Mouse (Mus musculus) megakaryocyte, embryonic 14.5 days (primary cell): Measurements from ENCODE around the gene Grin2a. TPM values are rescaled to one million over a fixed set of nuclear protein-coding genes. Genes with fewer than 3 reads are reported as not detected.

Experiments used
- H3K27me3 ChIP-seq: replicated peaks from 2 replicates; pipeline ENCODE3; 2012; ENCODE audit warnings: inconsistent platforms
- H3K36me3 ChIP-seq: replicated peaks from 2 replicates; pipeline ENCODE3; 2012; ENCODE audit warnings: low read length, inconsistent platforms, mixed read lengths
- H3K4me1 ChIP-seq: 2 replicates; pipeline ENCODE4 v1.6.1; 2012; ENCODE audit warnings: inconsistent platforms
- H3K4me3 ChIP-seq: replicated peaks from 2 replicates; pipeline ENCODE3; 2012; ENCODE audit warnings: moderate library complexity, mild to moderate bottlenecking, inconsistent platforms
- H3K9me3 ChIP-seq: 2 replicates; pipeline ENCODE4 v1.6.1; 2012; ENCODE audit warnings: inconsistent platforms
- FLI1 ChIP-seq: IDR thresholded peaks from 2 replicates; pipeline ENCODE4 v1.6.1; 2012; ENCODE audit warnings: low read length, inconsistent platforms, mixed read lengths
- GATA1 ChIP-seq: IDR thresholded peaks from 3 replicates; pipeline ENCODE4 v1.6.1; 2012; ENCODE audit warnings: mixed read lengths, low read length, inconsistent platforms, borderline replicate concordance
- polyA plus RNA-seq: library from polyadenylated mRNA; stranded (reverse); fragments of >175 nt; gene quantifications from 2 replicates; pipeline ENCODE4 v1.2.3, GENCODE M21; 2012; ENCODE audit warnings: low replicate concordance; ENCODE audit not compliant: insufficient read depth

Gene Grin2a
- not detected in 2 replicates for polyA plus RNA-seq

GRCm38 (mm10) chr16:9994951-9995813, at the start of gene Grin2a:
TSS of gene Grin2a (minus strand) at chr16:9995560.
- Histone ChIP-seq H3K4me3 (no peak within 1 kb of the TSS), H3K9me3 (no peaks in the 10 kb centered on the region), H3K27me3 (peaks cover 44% of the 10 kb centered on the region), H3K36me3 (no peaks in the 10 kb centered on the region), H3K4me1 (peaks cover 6% of the 10 kb centered on the region; the same call in 1 of the 2 replicates)
- TF ChIP-seq FLI1 (no peak), GATA1 (no peak)

- Histone ChIP-seq H3K36me3 (no peaks in the 10 kb centered on the region), H3K27me3 (no peaks in the 10 kb centered on the region), H3K4me3 (no peak overlapping the region), H3K9me3 (peaks cover 33% of the 10 kb centered on the region), H3K4me1 (no peaks in the 10 kb centered on the region)
- no peak for TF ChIP-seq GATA1
- TF ChIP-seq FLI1: no peak
Measured at GRCm38 (mm10) chr16:10035582-10036215, 40.3 kb upstream of the Grin2a start.

GRCm38 (mm10) chr16:10033416-10033979, 38.1 kb upstream of the Grin2a start:
- no peaks in the 10 kb centered on the region for H3K27me3 ChIP-seq
- no peaks in the 10 kb centered on the region for H3K36me3 ChIP-seq
- TF ChIP-seq FLI1: no peak
- no peak for TF ChIP-seq GATA1
- peaks cover 32% of the 10 kb centered on the region; the same call in 1 of the 2 replicates for H3K9me3 ChIP-seq
- no peaks in the 10 kb centered on the region for H3K4me1 ChIP-seq
- H3K4me3 ChIP-seq: no peak overlapping the region

GRCm38 (mm10) chr16:10031891-10032290, 36.5 kb upstream of the Grin2a start:
- no peak overlapping the region for H3K4me3 ChIP-seq
- peaks cover 25% of the 10 kb centered on the region; the same call in 1 of the 2 replicates for H3K9me3 ChIP-seq
- TF ChIP-seq FLI1: no peak
- TF ChIP-seq GATA1: no peak
- H3K36me3 ChIP-seq: no peaks in the 10 kb centered on the region
- no peaks in the 10 kb centered on the region for H3K4me1 ChIP-seq
- H3K27me3 ChIP-seq: no peaks in the 10 kb centered on the region

- Histone ChIP-seq H3K4me1 (no peaks in the 10 kb centered on the region), H3K4me3 (no peak overlapping the region), H3K9me3 (peaks cover 15% of the 10 kb centered on the region), H3K27me3 (no peaks in the 10 kb centered on the region), H3K36me3 (no peaks in the 10 kb centered on the region)
- TF ChIP-seq GATA1: no peak
- TF ChIP-seq FLI1: no peak
Measured at GRCm38 (mm10) chr16:10026741-10027140, 31.4 kb upstream of the Grin2a start.

- H3K9me3 ChIP-seq: peaks cover 18% of the 10 kb centered on the region
- H3K4me3 ChIP-seq: no peak overlapping the region
- H3K36me3 ChIP-seq: no peaks in the 10 kb centered on the region
- no peaks in the 10 kb centered on the region for H3K4me1 ChIP-seq
- TF ChIP-seq FLI1 (no peak), GATA1 (no peak)
- no peaks in the 10 kb centered on the region for H3K27me3 ChIP-seq
Measured at GRCm38 (mm10) chr16:10009743-10010142, 14.4 kb upstream of the Grin2a start.

- no peaks in the 10 kb centered on the region for H3K4me1 ChIP-seq
- TF ChIP-seq GATA1: no peak
- TF ChIP-seq FLI1: no peak
- no peak overlapping the region for H3K4me3 ChIP-seq
- H3K36me3 ChIP-seq: no peaks in the 10 kb centered on the region
- peaks cover 24% of the 10 kb centered on the region for H3K9me3 ChIP-seq
- no peaks in the 10 kb centered on the region for H3K27me3 ChIP-seq
Measured at GRCm38 (mm10) chr16:10005606-10006005, 10.2 kb upstream of the Grin2a start.

GRCm38 (mm10) chr16:10004096-10004495, 8.7 kb upstream of the Grin2a start:
- no peak for TF ChIP-seq GATA1
- TF ChIP-seq FLI1: no peak
- Histone ChIP-seq H3K4me1 (no peaks in the 10 kb centered on the region), H3K4me3 (no peak overlapping the region), H3K9me3 (peaks cover 21% of the 10 kb centered on the region), H3K27me3 (no peaks in the 10 kb centered on the region), H3K36me3 (no peaks in the 10 kb centered on the region)

- Histone ChIP-seq H3K4me3 (no peak overlapping the region), H3K36me3 (no peaks in the 10 kb centered on the region), H3K4me1 (no peaks in the 10 kb centered on the region), H3K9me3 (peaks cover 21% of the 10 kb centered on the region), H3K27me3 (no peaks in the 10 kb centered on the region)
- TF ChIP-seq GATA1 (no peak), FLI1 (no peak)
Measured at GRCm38 (mm10) chr16:10003001-10003400, 7.6 kb upstream of the Grin2a start.

GRCm38 (mm10) chr16:10001601-10002000, 6.2 kb upstream of the Grin2a start:
- H3K4me1 ChIP-seq: no peaks in the 10 kb centered on the region
- TF ChIP-seq GATA1 (no peak), FLI1 (no peak)
- no peaks in the 10 kb centered on the region for H3K36me3 ChIP-seq
- peaks cover 21% of the 10 kb centered on the region for H3K9me3 ChIP-seq
- no peaks in the 10 kb centered on the region for H3K27me3 ChIP-seq
- no peak overlapping the region for H3K4me3 ChIP-seq
